Mouse (Mus musculus): ENCODE data around the gene Eml6. TPM values are rescaled to one million over a fixed set of nuclear protein-coding genes. Genes with fewer than 3 reads are reported as not detected.
"Not testable (repeated sequence)": the region's sequence is repeated elsewhere in the genome, so short reads cannot be mapped to it uniquely, and the experiment has no call there.

Gene Eml6
- polyA plus RNA-seq, 1 experiment from 2014 or later = 0.42 TPM

GRCm38 (mm10) chr11:29777964-29778363 is 247.9 kb downstream of the Eml6 start:
- no peak overlapping the region for H3K27ac ChIP-seq (replicated peaks)
- H3K27me3 ChIP-seq (replicated peaks; ENCODE audit: low read depth, poor library complexity, severe bottlenecking) = no peaks in the 10 kb centered on the region
- H3K4me3 ChIP-seq = no peak overlapping the region
- no peaks in the 10 kb centered on the region for H3K9me3 ChIP-seq
- H3K36me3 ChIP-seq (replicated peaks) = no peaks in the 10 kb centered on the region
- H3K4me1 ChIP-seq = peaks cover 4% of the 10 kb centered on the region
- DNase-seq (ENCODE audit: low spot score) = no peak

- DNase-seq (ENCODE audit: low spot score) = no peak
- Histone ChIP-seq H3K27me3 (replicated peaks; ENCODE audit: low read depth, poor library complexity, severe bottlenecking) (no peaks in the 10 kb centered on the region; the same call in 1 of the 2 replicates), H3K27ac (replicated peaks) (no peak overlapping the region), H3K36me3 (replicated peaks) (no peaks in the 10 kb centered on the region), H3K4me3 (no peak overlapping the region), H3K9me3 (no peaks in the 10 kb centered on the region), H3K4me1 (peaks cover 4% of the 10 kb centered on the region)
- 51% methylated on average over 2 of the region's 2 CpGs for WGBS
Measured at GRCm38 (mm10) chr11:29774760-29775159, 251.1 kb downstream of the Eml6 start.

GRCm38 (mm10) chr11:29774296-29774695 is 251.5 kb downstream of the Eml6 start:
- 46% methylated on average over 2 of the region's 2 CpGs for WGBS
- no peak for DNase-seq (ENCODE audit: low spot score)

GRCm38 (mm10) chr11:29772279-29772678 is 253.6 kb downstream of the Eml6 start:
- Histone ChIP-seq H3K27ac (replicated peaks) (no peak overlapping the region), H3K4me3 (no peak overlapping the region), H3K4me1 (peaks cover 4% of the 10 kb centered on the region), H3K36me3 (replicated peaks) (no peaks in the 10 kb centered on the region), H3K27me3 (replicated peaks; ENCODE audit: low read depth, poor library complexity, severe bottlenecking) (no peaks in the 10 kb centered on the region; the same call in 1 of the 2 replicates), H3K9me3 (no peaks in the 10 kb centered on the region)
- no peak for DNase-seq (ENCODE audit: low spot score)
- WGBS = 92% methylated on average over 1 of the region's 1 CpGs

More at GRCm38 (mm10) chr11:29774296-29774695, 251.5 kb downstream of the Eml6 start:
- H3K4me1 ChIP-seq = peaks cover 4% of the 10 kb centered on the region
- no peaks in the 10 kb centered on the region for H3K36me3 ChIP-seq (replicated peaks)
- H3K9me3 ChIP-seq = no peaks in the 10 kb centered on the region
- H3K27me3 ChIP-seq (replicated peaks; ENCODE audit: low read depth, poor library complexity, severe bottlenecking) = no peaks in the 10 kb centered on the region; the same call in 1 of the 2 replicates
- H3K27ac ChIP-seq (replicated peaks) = no peak overlapping the region
- no peak overlapping the region for H3K4me3 ChIP-seq

GRCm38 (mm10) chr11:29770666-29771400 is 255.0 kb downstream of the Eml6 start:
- H3K27me3 ChIP-seq (replicated peaks; ENCODE audit: low read depth, poor library complexity, severe bottlenecking) = no peaks in the 10 kb centered on the region; the same call in 1 of the 2 replicates
- H3K9me3 ChIP-seq = no peaks in the 10 kb centered on the region
- 67% methylated on average over 3 of the region's 3 CpGs for WGBS
- H3K4me1 ChIP-seq = peaks cover 4% of the 10 kb centered on the region
- H3K36me3 ChIP-seq (replicated peaks) = no peaks in the 10 kb centered on the region
- no peak overlapping the region for H3K4me3 ChIP-seq
- no peak for DNase-seq (ENCODE audit: low spot score)
- no peak overlapping the region for H3K27ac ChIP-seq (replicated peaks)

- Histone ChIP-seq H3K4me3 (no peak overlapping the region), H3K4me1 (no peaks in the 10 kb centered on the region)
- DNase-seq (ENCODE audit: low spot score) = no peak
Measured at GRCm38 (mm10) chr11:29768523-29768922, 257.3 kb downstream of the Eml6 start.

GRCm38 (mm10) chr11:29766313-29766982 is 259.4 kb downstream of the Eml6 start:
- no peaks in the 10 kb centered on the region; the same call in 1 of the 2 replicates for H3K27me3 ChIP-seq (replicated peaks; ENCODE audit: low read depth, poor library complexity, severe bottlenecking)
- no peak for DNase-seq (ENCODE audit: low spot score)
- H3K9me3 ChIP-seq = no peaks in the 10 kb centered on the region
- H3K4me1 ChIP-seq = no peaks in the 10 kb centered on the region
- H3K36me3 ChIP-seq (replicated peaks) = no peaks in the 10 kb centered on the region
- H3K4me3 ChIP-seq = no peak overlapping the region
- 82% methylated on average over 11 of the region's 11 CpGs for WGBS
- H3K27ac ChIP-seq (replicated peaks) = no peak overlapping the region

More at GRCm38 (mm10) chr11:29768523-29768922, 257.3 kb downstream of the Eml6 start:
- Histone ChIP-seq H3K9me3 (no peaks in the 10 kb centered on the region), H3K27ac (replicated peaks) (no peak overlapping the region), H3K36me3 (replicated peaks) (no peaks in the 10 kb centered on the region), H3K27me3 (replicated peaks; ENCODE audit: low read depth, poor library complexity, severe bottlenecking) (no peaks in the 10 kb centered on the region; the same call in 1 of the 2 replicates)

GRCm38 (mm10) chr11:29765063-29765462 is 260.8 kb downstream of the Eml6 start:
- Histone ChIP-seq H3K4me1 (no peaks in the 10 kb centered on the region), H3K36me3 (replicated peaks) (no peaks in the 10 kb centered on the region), H3K27ac (replicated peaks) (no peak overlapping the region), H3K4me3 (no peak overlapping the region), H3K27me3 (replicated peaks; ENCODE audit: low read depth, poor library complexity, severe bottlenecking) (no peaks in the 10 kb centered on the region), H3K9me3 (no peaks in the 10 kb centered on the region)
- DNase-seq (ENCODE audit: low spot score) = no peak
- WGBS = 56% methylated on average over 4 of the region's 4 CpGs

GRCm38 (mm10) chr11:29762768-29763167 is 263.1 kb downstream of the Eml6 start:
- H3K4me1 ChIP-seq = no peaks in the 10 kb centered on the region
- no peak overlapping the region for H3K27ac ChIP-seq (replicated peaks)
- H3K9me3 ChIP-seq = no peaks in the 10 kb centered on the region
- no peak overlapping the region for H3K4me3 ChIP-seq
- no peaks in the 10 kb centered on the region for H3K36me3 ChIP-seq (replicated peaks)
- no peaks in the 10 kb centered on the region for H3K27me3 ChIP-seq (replicated peaks; ENCODE audit: low read depth, poor library complexity, severe bottlenecking)
- no peak for DNase-seq (ENCODE audit: low spot score)
- WGBS = 93% methylated on average over 1 of the region's 1 CpGs

GRCm38 (mm10) chr11:29761387-29761786 is 264.4 kb downstream of the Eml6 start:
- no peak overlapping the region for H3K4me3 ChIP-seq
- H3K4me1 ChIP-seq = no peaks in the 10 kb centered on the region
- no peaks in the 10 kb centered on the region for H3K9me3 ChIP-seq
- WGBS = 93% methylated on average over 9 of the region's 9 CpGs
- no peak for DNase-seq (ENCODE audit: low spot score)
- H3K27ac ChIP-seq (replicated peaks) = no peak overlapping the region
- H3K36me3 ChIP-seq (replicated peaks) = no peaks in the 10 kb centered on the region
- no peaks in the 10 kb centered on the region for H3K27me3 ChIP-seq (replicated peaks; ENCODE audit: low read depth, poor library complexity, severe bottlenecking)

- no peak for DNase-seq (ENCODE audit: low spot score)
- Histone ChIP-seq H3K4me1 (no peaks in the 10 kb centered on the region), H3K27me3 (replicated peaks; ENCODE audit: low read depth, poor library complexity, severe bottlenecking) (no peaks in the 10 kb centered on the region), H3K4me3 (no peak overlapping the region), H3K36me3 (replicated peaks) (no peaks in the 10 kb centered on the region), H3K9me3 (no peaks in the 10 kb centered on the region), H3K27ac (replicated peaks) (no peak overlapping the region)
- 86% methylated on average over 5 of the region's 5 CpGs for WGBS
Measured at GRCm38 (mm10) chr11:29758617-29759016, 267.2 kb downstream of the Eml6 start.

GRCm38 (mm10) chr11:29756007-29756406 is 269.8 kb downstream of the Eml6 start:
- not testable (repeated sequence) for H3K9me3 ChIP-seq; H3K36me3 ChIP-seq (replicated peaks); DNase-seq (ENCODE audit: low spot score); H3K27ac ChIP-seq (replicated peaks); H3K4me1 ChIP-seq; H3K4me3 ChIP-seq; H3K27me3 ChIP-seq (replicated peaks; ENCODE audit: low read depth, poor library complexity, severe bottlenecking)
- WGBS = 94% methylated on average over 5 of the region's 5 CpGs
